Mouse (Mus musculus): ENCODE measurements at regions not wholly inside any gene's neighbourhood (a gene's known extent, or its start where the extent isn't known, plus 50 kb on each side); places are given as distances from the start of the nearest gene placed in this dataset.

DNA sequence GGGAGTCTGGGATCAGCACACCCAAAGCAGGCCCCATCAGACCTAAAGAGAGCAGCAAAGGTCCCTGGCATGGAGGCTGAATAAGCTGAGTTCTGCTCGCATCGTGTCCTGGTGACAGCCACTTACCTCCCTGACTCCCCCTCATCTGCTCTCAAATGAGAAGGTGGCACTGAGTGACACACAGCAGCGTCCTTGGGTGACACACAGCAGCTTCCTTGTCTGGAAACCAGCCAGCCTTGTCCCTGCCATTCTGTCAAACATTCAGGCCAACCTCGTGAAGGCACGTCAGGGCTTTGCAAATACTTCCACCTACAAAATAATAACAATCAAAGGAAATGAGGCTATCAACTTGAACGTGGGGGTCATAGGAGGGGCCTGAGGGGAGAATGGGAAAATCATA lies 183.7 kb upstream of the Dnajc19 start:
- H3K4me2 ChIP-seq (ENCODE audit: low read length), result no peak overlapping the region
- H3K9ac ChIP-seq (ENCODE audit: low read depth, low read length), result no peak overlapping the region
- H3K36me3 ChIP-seq (ENCODE audit: control insufficient read depth, insufficient read depth, low read length), result no peaks in the 10 kb centered on the region
- no peak overlapping the region for H3K27ac ChIP-seq (ENCODE audit: low read length)
- 66% methylated on average over 6 of the region's 6 CpGs for WGBS
- ATAC-seq, result no peak
- peaks cover 4% of the 10 kb centered on the region; the same call in 1 of the 2 replicates for H3K4me1 ChIP-seq (ENCODE audit: control insufficient read depth, insufficient read depth, low read length)
- no peaks in the 10 kb centered on the region for H3K9me3 ChIP-seq (replicated peaks; ENCODE audit: control insufficient read depth, low read length, poor library complexity, severe bottlenecking)
- H3K4me3 ChIP-seq (ENCODE audit: low read depth, low read length), result no peak overlapping the region
- no peaks in the 10 kb centered on the region for H3K27me3 ChIP-seq (ENCODE audit: control insufficient read depth, insufficient read depth, low read depth, low read length)

DNA sequence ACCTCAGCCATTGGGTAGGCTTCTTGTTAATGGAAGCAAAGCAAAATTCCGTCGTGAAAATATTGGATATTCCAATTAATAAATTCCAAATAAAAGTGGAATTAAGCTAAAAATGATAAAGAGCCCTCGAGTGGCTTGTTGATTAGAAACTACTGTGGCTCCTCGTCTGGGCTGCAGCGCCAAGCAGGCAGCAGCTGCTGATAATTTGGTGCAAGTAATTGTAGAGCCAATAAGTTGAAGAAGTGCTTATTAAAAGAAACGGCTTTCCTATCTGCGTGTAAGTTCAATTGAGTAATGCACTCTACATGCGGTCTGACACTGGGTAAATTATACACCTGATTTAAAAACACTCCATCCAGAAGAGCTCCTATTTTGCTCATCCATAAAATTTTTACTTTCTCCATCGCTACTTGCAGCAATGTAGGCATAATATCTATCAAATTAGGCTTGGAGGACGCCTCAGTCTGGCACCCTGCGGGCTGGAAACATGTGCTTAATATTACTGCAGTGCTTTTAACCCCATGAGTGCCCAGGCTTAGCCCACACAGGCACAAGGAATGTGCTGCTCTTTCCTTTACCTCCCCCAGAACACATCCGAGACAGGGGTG lies 171.7 kb upstream of the Dnajc19 start:
- Histone ChIP-seq H3K9me3 (replicated peaks; ENCODE audit: control insufficient read depth, low read length, poor library complexity, severe bottlenecking) (no peaks in the 10 kb centered on the region), H3K27ac (ENCODE audit: low read length) (no peak overlapping the region), H3K36me3 (ENCODE audit: control insufficient read depth, insufficient read depth, low read length) (no peaks in the 10 kb centered on the region), H3K9ac (ENCODE audit: low read depth, low read length) (no peak overlapping the region), H3K4me1 (ENCODE audit: control insufficient read depth, insufficient read depth, low read length) (no peaks in the 10 kb centered on the region), H3K4me2 (ENCODE audit: low read length) (peak overlapping the region; percentile 7), H3K4me3 (ENCODE audit: low read depth, low read length) (no peak overlapping the region), H3K27me3 (ENCODE audit: control insufficient read depth, insufficient read depth, low read depth, low read length) (no peaks in the 10 kb centered on the region)
- 42% methylated on average over 12 of the region's 12 CpGs for WGBS
- peak; percentile 75 for ATAC-seq

DNA sequence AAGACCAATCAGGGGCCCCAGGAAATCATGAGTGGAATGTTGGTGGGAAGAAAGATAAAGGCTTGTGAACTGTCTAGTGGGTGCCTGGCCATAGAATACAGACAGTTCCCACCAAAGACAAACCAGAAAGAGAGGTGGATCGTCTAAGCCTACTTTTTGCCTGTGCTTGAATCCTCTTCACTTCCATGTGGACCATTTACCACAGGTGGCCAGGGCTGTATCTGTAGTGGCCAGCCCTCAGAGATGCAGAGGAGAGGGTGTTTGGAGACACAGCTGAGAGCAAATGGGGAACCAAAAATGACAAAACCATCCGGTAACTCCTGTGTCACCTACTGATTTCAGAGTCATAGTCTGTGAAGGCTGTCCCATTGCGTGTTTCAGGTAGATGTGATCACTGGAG lies 161.0 kb upstream of the Dnajc19 start:
- ATAC-seq, result no peak
- no peaks in the 10 kb centered on the region for H3K27me3 ChIP-seq (ENCODE audit: control insufficient read depth, insufficient read depth, low read depth, low read length)
- H3K27ac ChIP-seq (ENCODE audit: low read length), result no peak overlapping the region
- H3K9me3 ChIP-seq (replicated peaks; ENCODE audit: control insufficient read depth, low read length, poor library complexity, severe bottlenecking), result no peaks in the 10 kb centered on the region
- H3K36me3 ChIP-seq (ENCODE audit: control insufficient read depth, insufficient read depth, low read length), result no peaks in the 10 kb centered on the region
- no peak overlapping the region for H3K4me3 ChIP-seq (ENCODE audit: low read depth, low read length)
- WGBS, result 98% methylated on average over 3 of the region's 3 CpGs
- H3K4me1 ChIP-seq (ENCODE audit: control insufficient read depth, insufficient read depth, low read length), result no peaks in the 10 kb centered on the region
- no peak overlapping the region for H3K9ac ChIP-seq (ENCODE audit: low read depth, low read length)
- H3K4me2 ChIP-seq (ENCODE audit: low read length), result no peak overlapping the region

DNA sequence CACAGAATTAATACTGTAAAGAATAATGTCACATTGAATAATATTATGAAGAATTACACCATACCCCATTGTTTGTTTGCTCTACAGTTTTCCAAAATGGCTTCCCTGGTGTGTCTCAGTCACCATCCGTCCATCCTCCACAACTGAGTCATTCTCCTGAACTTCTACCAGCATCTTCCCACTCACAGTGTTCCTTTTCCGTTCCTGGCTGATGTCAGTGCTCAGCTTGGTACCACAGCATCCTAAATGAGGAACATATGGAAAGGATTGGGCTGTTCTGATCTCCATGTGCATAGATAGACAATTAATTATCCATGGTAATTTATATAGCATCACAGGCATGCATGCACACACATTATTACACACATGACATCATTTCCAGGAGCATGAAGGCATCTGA lies 158.9 kb upstream of the Dnajc19 start:
- H3K36me3 ChIP-seq (ENCODE audit: control insufficient read depth, insufficient read depth, low read length), result no peaks in the 10 kb centered on the region
- no peak overlapping the region for H3K9ac ChIP-seq (ENCODE audit: low read depth, low read length)
- 70% methylated on average over 2 of the region's 2 CpGs for WGBS
- no peak overlapping the region for H3K4me2 ChIP-seq (ENCODE audit: low read length)
- H3K27me3 ChIP-seq (ENCODE audit: control insufficient read depth, insufficient read depth, low read depth, low read length), result no peaks in the 10 kb centered on the region
- no peaks in the 10 kb centered on the region for H3K4me1 ChIP-seq (ENCODE audit: control insufficient read depth, insufficient read depth, low read length)
- H3K9me3 ChIP-seq (replicated peaks; ENCODE audit: control insufficient read depth, low read length, poor library complexity, severe bottlenecking), result no peaks in the 10 kb centered on the region
- ATAC-seq, result no peak
- H3K27ac ChIP-seq (ENCODE audit: low read length), result no peak overlapping the region
- H3K4me3 ChIP-seq (ENCODE audit: low read depth, low read length), result no peak overlapping the region

DNA sequence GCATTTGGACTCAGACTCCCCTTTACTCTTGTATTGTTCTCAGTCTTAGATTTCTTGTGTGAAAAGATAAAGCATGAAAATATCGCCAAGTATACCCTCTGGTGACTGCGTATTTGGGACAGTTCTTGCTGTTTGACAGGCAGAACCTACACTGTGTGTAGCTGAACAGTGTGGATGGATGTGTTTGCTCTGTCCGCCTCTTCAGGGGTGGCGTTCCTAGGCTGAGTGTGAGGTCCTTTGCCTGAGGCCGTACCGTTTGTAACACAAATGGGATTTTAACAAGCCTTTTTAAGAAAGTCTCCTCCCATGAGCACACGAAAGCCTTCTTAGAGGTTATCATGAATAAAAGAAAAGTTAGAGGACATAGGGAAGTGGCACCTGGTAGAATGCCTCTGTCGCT lies 153.3 kb upstream of the Dnajc19 start:
- H3K27me3 ChIP-seq (ENCODE audit: control insufficient read depth, insufficient read depth, low read depth, low read length), result peaks cover 3% of the 10 kb centered on the region
- H3K4me2 ChIP-seq (ENCODE audit: low read length), result no peak overlapping the region
- no peak overlapping the region for H3K27ac ChIP-seq (ENCODE audit: low read length)
- ATAC-seq, result no peak
- no peak overlapping the region for H3K9ac ChIP-seq (ENCODE audit: low read depth, low read length)
- H3K4me3 ChIP-seq (ENCODE audit: low read depth, low read length), result no peak overlapping the region
- H3K36me3 ChIP-seq (ENCODE audit: control insufficient read depth, insufficient read depth, low read length), result no peaks in the 10 kb centered on the region
- H3K4me1 ChIP-seq (ENCODE audit: control insufficient read depth, insufficient read depth, low read length), result peaks cover 2% of the 10 kb centered on the region; the same call in 1 of the 2 replicates
- WGBS, result 30% methylated on average over 8 of the region's 8 CpGs
- H3K9me3 ChIP-seq (replicated peaks; ENCODE audit: control insufficient read depth, low read length, poor library complexity, severe bottlenecking), result no peaks in the 10 kb centered on the region

DNA sequence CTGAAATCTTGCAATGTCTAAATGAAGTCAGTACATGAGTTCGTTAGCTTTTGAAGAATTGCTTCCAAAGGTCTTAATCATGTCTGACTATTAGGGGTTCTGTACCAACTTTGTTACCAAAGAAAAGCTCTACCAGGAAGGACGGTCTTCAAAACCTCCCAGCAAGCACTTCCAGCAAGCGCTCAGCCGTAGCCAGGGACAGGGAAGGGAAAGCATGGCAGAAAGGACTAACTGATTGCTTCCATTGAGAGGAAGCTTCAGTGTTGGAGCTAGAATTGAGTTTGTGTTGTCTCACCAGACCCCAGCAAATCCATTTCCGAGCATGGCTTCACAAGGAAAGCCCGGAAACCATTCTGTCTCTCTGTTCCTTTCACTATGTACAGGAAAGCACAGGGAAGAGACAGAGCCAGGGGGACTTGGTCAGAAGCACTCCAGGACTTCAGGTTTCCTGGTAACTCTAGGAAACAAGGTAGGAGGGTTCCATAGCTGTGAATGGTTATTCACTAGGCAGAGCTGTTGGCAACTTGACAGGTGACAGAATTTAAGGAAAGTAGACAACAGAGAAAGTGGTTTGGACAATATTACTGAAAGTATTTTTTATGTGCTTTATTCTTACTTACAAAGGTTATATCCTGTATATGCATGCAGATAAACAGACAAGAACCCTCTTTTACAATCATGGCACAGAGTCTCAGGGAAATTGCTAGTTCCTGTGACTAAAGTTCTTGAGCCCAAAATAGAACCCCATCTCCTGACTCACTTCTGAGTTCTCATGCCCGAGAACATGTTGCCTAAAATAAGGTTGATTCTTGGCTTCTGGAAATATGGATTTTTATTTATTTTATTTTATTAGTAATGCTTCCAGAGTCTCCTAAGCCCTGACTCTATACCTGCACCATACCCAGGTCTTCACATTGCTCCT lies 151.5 kb upstream of the Dnajc19 start:
- no peak overlapping the region for H3K4me3 ChIP-seq (ENCODE audit: low read depth, low read length)
- H3K4me1 ChIP-seq (ENCODE audit: control insufficient read depth, insufficient read depth, low read length), result peaks cover 2% of the 10 kb centered on the region; the same call in 1 of the 2 replicates
- no peaks in the 10 kb centered on the region for H3K36me3 ChIP-seq (ENCODE audit: control insufficient read depth, insufficient read depth, low read length)
- H3K27ac ChIP-seq (ENCODE audit: low read length), result peak overlapping the region; percentile 19; the same call in 1 of the 2 replicates
- ATAC-seq, result no peak
- no peaks in the 10 kb centered on the region for H3K9me3 ChIP-seq (replicated peaks; ENCODE audit: control insufficient read depth, low read length, poor library complexity, severe bottlenecking)
- 0 out of 2 replicates have a peak overlapping the region, but pooled peaks have one; percentile 0 for H3K4me2 ChIP-seq (ENCODE audit: low read length)
- 72% methylated on average over 7 of the region's 7 CpGs for WGBS
- H3K27me3 ChIP-seq (ENCODE audit: control insufficient read depth, insufficient read depth, low read depth, low read length), result peaks cover 3% of the 10 kb centered on the region
- H3K9ac ChIP-seq (ENCODE audit: low read depth, low read length), result no peak overlapping the region

DNA sequence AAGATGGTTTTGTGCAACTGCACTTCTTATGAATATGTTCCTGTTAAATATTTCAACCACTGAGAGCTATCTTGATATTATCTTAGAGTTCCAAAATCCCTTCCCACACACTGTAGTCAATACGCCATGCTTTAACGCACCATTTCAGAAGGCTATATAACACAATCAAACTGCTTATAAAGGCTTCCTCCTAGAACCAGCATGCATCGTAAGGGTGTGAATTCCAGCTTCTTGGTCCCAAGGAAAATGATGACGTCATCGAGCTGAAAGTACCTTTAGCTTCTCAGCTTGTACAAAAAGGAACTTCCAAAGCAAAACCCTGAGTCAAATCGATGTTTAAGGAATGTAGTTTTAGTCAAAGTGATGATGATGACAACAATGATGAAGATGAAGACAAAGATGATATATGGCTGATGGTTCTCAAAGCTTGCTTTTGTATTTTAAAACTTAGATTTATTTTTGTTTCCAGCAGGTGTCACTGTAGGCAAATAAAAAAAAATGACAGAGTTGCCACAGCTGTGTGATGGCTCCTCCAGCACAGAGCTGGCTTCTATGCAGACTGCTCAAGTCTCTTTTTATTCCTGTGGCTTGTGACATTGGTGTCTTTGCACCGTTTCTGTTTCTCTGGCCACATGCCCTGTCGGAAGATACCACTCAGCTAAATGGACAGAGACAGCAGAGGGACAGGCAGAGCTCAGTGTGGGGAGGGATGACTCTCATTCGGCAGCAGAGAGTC lies 150.6 kb upstream of the Dnajc19 start:
- Histone ChIP-seq H3K4me2 (ENCODE audit: low read length) (0 out of 2 replicates have a peak overlapping the region, but pooled peaks have one; percentile 0), H3K27me3 (ENCODE audit: control insufficient read depth, insufficient read depth, low read depth, low read length) (peaks cover 3% of the 10 kb centered on the region), H3K4me3 (ENCODE audit: low read depth, low read length) (no peak overlapping the region), H3K9me3 (replicated peaks; ENCODE audit: control insufficient read depth, low read length, poor library complexity, severe bottlenecking) (no peaks in the 10 kb centered on the region), H3K9ac (ENCODE audit: low read depth, low read length) (no peak overlapping the region), H3K4me1 (ENCODE audit: control insufficient read depth, insufficient read depth, low read length) (peaks cover 2% of the 10 kb centered on the region; the same call in 1 of the 2 replicates), H3K27ac (ENCODE audit: low read length) (no peak overlapping the region; the same call in 1 of the 2 replicates), H3K36me3 (ENCODE audit: control insufficient read depth, insufficient read depth, low read length) (no peaks in the 10 kb centered on the region)
- 54% methylated on average over 9 of the region's 9 CpGs for WGBS
- ATAC-seq, result peak; percentile 92

DNA sequence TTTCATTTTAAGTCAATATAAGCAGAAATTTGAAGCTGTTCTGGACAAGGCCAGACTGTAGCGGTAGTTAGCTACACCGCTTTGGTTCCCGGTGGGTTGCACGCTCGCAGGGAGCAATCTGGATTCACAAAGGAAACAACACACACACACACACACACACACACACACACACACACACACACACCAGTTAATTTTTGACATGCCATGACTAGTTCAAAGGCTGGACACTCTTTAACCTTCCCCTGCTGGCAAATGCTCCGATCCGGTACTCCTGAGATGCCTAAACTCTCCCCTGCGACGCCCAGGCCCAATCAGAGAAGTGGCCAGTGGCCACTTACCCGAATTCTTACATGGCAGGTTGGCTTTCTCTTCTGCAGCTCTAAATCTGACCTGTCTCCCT lies 141.2 kb upstream of the Dnajc19 start:
- ATAC-seq, result no peak
- Histone ChIP-seq H3K27ac (ENCODE audit: low read length) (no peak overlapping the region), H3K4me2 (ENCODE audit: low read length) (no peak overlapping the region), H3K4me1 (ENCODE audit: control insufficient read depth, insufficient read depth, low read length) (no peaks in the 10 kb centered on the region), H3K9ac (ENCODE audit: low read depth, low read length) (no peak overlapping the region), H3K4me3 (ENCODE audit: low read depth, low read length) (no peak overlapping the region), H3K36me3 (ENCODE audit: control insufficient read depth, insufficient read depth, low read length) (no peaks in the 10 kb centered on the region), H3K27me3 (ENCODE audit: control insufficient read depth, insufficient read depth, low read depth, low read length) (no peaks in the 10 kb centered on the region), H3K9me3 (replicated peaks; ENCODE audit: control insufficient read depth, low read length, poor library complexity, severe bottlenecking) (0 out of 2 replicates have a peak, but pooled peaks cover 2% of the 10 kb centered on the region)
- WGBS, result 88% methylated on average over 10 of the region's 10 CpGs

Measured in midbrain, embryonic 16.5 days (tissue).